Mouse (Mus musculus): ENCODE results near the gene Ap1m2.
"Not testable (repeated sequence)": the region's sequence is repeated elsewhere in the genome, so short reads cannot be mapped to it uniquely, and the experiment has no call there.

The Ap1m2 gene

DNA sequence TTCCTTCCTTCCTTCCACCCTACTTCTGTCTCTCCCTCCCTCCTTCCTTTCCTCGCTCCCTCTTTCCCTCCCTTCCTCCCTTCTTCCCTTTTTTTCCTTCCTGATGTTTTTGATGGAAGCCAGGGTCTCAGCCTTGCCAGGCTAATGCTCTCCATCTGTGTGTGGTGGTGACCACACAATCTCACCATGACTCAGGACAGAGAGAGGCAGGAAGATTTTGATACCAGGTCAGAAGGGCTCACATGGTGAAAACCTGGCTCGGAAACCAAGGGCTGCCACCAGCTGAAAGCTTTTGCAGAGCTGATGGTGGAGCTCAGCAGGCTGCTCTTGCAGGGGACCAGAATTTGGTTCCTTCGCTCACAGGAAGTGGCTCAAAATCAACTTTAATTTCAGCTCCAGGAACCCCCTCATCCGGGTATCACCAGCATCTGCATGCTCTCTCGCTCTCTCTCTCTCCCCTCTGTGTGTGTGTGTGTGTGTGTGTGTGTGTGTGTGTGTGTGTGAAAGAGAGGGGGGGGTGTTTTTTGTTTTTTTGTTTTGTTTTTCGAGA lies 51.6 kb downstream of the Ap1m2 start:
- no peak for ATAC-seq (ENCODE audit: low TSS enrichment)

DNA sequence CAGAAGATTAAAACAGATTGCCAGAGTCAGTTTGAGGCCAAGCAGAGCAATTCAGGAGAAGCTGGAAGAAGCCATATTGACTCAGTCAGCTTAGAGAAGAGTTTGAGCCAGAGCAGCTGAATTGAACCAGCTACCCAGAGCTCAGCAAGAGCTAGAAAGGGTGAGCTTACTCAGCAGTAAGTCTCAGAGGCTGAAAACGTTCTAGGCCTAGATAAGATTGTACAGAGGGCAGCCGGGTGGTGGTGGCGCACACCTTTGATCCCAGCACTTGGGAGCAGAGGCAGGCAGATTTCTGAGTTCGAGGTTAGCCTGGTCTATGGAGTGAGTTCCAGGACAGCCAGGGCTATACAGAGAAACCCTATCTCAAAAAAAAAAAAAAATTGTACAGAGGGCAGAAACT lies 55.8 kb downstream of the Ap1m2 start:
- ATAC-seq (ENCODE audit: low TSS enrichment) = not testable (repeated sequence)

DNA sequence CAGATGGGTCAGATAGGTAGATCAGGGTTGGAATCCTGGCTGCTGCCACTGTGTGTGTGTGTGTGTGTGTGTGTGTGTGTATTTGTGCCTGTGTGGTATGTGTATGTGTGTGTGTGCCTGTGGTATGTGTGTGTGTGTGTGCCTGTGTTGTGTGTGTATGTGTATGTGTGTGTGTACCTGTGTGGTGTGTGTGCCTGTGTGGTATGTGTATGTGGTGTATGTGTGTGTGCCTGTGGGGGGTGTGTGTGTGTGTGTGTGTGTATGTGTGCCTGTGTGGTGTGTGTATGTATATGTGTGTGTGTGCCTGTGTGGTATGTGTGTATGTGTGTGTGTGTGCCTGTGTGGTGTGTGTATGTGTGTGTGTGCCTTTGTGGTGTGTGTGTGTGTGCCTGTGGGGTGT lies 57.4 kb downstream of the Ap1m2 start:
- no peak for ATAC-seq (ENCODE audit: low TSS enrichment)

DNA sequence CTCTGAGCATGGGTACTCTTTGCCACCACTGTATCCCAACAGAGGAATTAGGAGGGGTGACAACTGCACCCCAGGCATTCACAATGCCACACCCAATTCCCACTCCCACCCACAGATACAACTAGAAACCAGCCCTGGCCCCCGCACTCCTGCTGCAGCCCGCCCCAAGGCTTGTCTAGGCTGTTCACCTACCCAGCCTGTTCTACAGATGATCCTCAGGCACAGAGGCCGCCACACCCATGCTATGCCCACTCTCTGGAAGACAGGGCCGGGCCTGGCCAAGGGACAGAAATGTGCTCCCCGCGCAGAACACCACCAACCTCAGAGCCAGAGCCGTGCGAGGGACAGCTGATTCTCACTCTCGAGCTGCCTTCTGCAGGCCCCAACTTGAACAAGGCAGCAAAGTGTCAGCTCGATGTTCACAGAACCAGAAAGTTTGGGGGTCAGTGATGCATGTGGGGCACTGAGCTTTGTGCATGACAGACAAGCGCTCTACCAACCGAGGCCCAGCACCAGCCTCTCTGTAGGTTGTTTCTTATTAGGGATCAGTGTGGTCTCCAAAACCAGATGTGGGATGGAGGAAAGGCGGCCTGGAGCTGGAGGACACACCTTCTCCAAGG lies 60.9 kb downstream of the Ap1m2 start:
- no peak for ATAC-seq (ENCODE audit: low TSS enrichment)

DNA sequence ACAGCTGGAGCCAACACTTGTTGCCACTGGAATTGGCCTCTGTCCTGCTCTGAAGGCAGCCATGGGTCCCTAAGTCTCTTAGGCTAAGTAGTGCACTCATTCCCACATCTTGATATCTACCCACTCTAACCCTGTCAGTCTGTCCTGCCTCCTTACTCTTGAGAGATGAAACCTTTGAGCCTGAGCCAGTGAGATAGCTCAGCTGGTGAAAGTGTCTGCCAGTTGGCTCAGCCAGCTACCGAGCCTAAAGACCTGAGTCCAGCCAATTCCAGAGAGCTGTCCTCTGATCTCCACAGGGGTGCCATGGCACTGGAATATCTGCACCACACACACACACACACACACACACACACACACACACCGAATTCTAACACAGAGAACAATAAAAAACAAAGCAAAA lies 61.6 kb downstream of the Ap1m2 start:
- no peak for ATAC-seq (ENCODE audit: low TSS enrichment)

DNA sequence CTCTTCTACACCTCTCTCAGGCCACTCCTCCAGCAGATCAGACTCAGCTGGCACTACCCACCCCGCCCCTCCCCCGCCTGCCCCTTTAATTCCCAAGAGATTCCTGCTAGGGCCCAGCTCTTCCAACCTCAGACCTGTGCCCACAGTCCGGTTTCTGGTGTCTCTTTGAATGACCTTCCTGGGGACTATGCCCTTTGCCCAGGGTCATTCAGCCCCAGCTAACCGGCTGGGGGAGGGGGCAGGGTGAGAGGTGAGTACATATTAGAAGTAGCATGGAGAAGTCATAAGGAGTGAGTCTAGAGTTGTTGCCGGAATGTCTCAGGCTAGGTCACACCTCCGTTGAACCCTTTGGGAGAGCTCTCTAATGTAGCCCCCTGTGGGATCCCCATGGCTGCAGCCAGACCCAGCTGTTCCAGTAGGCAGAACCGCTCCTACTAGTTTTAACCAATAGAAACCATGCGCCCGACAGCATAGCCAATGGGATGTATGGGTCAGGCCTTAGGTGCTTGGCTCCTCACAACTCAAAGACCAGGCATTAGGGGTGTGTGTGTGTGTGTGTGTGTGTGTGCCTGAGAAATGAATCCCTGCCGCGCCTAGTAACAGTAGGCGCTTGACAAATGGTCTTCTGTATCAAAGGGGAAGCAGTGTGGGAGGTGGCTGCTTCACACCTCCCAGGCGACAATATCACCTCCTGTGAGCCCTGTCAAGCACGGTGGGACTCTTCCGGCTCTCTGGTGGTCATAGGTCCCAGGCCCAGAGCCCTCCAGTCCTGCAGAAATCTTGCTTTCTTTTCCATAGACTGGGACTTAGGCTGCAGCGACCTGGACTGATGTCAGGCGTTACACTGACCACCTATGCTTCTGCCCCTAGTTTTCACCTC lies 62.3 kb downstream of the Ap1m2 start:
- ATAC-seq (ENCODE audit: low TSS enrichment) = no peak

DNA sequence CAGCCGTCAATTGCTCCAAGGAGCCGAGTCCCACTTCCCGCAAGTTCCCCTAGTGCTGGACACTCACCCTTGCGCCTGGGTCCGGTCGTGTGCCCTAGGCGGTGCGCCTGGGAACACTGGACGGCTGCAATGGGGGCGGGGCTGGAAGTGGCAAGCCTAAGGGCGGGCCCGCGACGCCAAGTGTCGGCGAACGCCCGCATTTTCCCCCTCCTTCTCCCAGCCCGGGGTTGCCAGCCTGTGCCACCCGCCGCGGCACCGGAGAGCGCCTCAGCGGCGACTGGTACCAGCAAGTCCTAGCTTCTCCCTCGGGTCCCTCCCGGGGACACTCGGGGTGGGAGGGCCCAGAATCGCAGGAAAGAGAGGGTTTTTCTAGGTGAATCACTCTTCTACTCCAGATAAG lies 63.8 kb downstream of the Ap1m2 start, which contains the start of gene S1pr5:
TSS of gene S1pr5 (minus strand) at position 118 of the 400 bp plus-strand sequence.
- ATAC-seq (ENCODE audit: low TSS enrichment) = peak; percentile 16; the same call in 1 of the 2 replicates

DNA sequence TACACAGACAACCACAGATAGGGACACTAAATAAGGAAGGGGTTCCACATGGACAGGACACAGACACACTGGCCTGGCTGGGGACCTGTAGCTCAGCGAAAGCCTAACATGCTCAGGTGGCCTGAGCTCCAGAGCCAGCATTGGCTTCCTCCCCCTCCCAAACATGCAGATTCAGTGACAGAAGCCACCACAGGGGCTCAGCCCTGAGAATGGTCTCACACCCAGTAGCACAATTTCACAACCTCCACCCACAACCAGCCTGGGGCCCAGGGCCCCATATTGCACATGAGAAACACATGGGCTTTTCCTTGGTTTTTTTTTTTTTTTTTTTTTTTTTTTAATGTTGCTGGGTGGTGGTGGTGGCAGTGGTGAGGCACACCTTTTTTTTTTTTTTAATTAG lies 65.8 kb downstream of the Ap1m2 start:
- no peak for ATAC-seq (ENCODE audit: low TSS enrichment)

DNA sequence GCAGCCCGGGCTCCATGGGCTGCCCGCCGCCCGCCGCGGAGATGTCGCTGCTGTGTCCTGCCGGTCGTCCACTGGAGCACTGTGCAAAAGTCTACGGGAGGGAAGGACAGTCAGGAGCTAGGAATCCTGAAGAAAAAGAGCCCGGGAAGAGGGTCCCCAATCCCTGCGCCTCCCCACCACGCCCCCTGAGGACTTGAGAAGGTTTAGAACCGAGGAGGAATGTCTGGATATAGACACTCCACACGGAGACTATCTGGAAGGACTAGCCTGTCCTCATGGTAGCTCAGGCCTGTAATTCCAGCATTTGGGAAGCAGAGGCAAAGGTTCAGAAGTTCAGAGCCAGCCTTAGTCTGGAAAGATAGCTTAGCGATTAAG lies 67.0 kb downstream of the Ap1m2 start:
- ATAC-seq (ENCODE audit: low TSS enrichment) = no peak

DNA sequence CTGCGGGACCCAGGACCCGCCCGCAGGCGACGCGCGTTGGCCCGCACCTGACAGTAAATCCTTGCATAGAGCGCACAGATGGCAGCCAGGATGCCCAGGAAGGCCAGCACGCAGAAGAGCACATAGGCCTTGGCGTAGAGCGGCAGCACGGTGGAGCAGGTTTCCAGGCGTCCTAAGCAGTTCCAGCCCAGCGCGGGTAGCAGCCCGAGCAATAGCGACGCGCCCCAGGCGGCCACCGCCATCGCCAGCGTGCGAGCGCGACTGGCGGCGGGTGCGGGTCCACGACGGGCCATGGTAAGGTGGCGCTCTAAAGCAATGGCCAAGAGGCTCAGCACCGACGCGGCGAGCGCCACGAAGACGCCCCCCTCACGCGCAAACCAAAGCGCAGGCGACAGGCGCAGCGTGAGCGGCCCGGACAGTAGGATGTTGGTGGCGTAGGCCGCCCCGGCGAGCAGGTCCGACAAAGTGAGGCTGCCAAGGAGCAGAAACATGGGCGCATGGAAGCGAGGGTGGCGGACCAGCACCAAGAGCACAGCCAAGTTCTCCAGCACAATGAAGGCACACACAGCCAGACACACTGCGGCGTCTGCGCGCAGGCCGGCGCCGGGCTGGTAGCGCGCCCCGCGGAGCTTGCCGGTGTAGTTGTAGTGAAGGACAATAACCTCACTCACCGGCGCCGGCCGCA lies 67.6 kb downstream of the Ap1m2 start:
- peak; percentile 39 for ATAC-seq (ENCODE audit: low TSS enrichment)
